Mouse (Mus musculus) neural tube, embryonic 15.5 days (tissue): Measurements from ENCODE around the gene Zswim3. TPM values are rescaled to one million over a fixed set of nuclear protein-coding genes. Genes with fewer than 3 reads are reported as not detected.

ENCODE experiments used
- ATAC-seq: fragments of 200-750 bp; cut with Nextera tagmentation; 2 replicates; pipeline ENCODE4 v1.8.0; 2017; ENCODE audit warnings: mild to moderate bottlenecking, moderate TSS enrichment, moderate library complexity; ENCODE audit not compliant: low FRiP score
- H3K27ac ChIP-seq: fragments of 300-500 bp; sonication (generic); replicated peaks from 2 replicates; pipeline ENCODE4 v1.5.1; 2015; ENCODE audit warnings: mild to moderate bottlenecking, inconsistent platforms
- H3K27me3 ChIP-seq: fragments of 300-500 bp; sonication (generic); replicated peaks from 2 replicates; pipeline ENCODE4 v1.6.1; 2015; ENCODE audit warnings: inconsistent platforms
- H3K36me3 ChIP-seq: fragments of 300-500 bp; sonication (generic); 2 replicates; pipeline ENCODE4 v1.6.1; 2015; ENCODE audit warnings: inconsistent platforms
- H3K4me1 ChIP-seq: fragments of 300-500 bp; sonication (generic); 2 replicates; pipeline ENCODE4 v1.6.1; 2015; ENCODE audit warnings: inconsistent platforms
- H3K4me2 ChIP-seq: fragments of 300-500 bp; sonication (generic); 2 replicates; pipeline ENCODE4 v1.6.1; 2015; ENCODE audit warnings: inconsistent platforms, mild to moderate bottlenecking, moderate library complexity
- H3K4me3 ChIP-seq: fragments of 300-500 bp; sonication (generic); replicated peaks from 2 replicates; pipeline ENCODE4 v1.5.1; 2015; ENCODE audit warnings: mild to moderate bottlenecking, inconsistent platforms
- H3K9ac ChIP-seq: fragments of 300-500 bp; sonication (generic); replicated peaks from 2 replicates; pipeline ENCODE4 v1.6.1; 2015; ENCODE audit warnings: mild to moderate bottlenecking, inconsistent platforms
- H3K9me3 ChIP-seq: fragments of 300-500 bp; sonication (generic); replicated peaks from 2 replicates; pipeline ENCODE4 v1.6.1; 2016; ENCODE audit warnings: inconsistent platforms
- WGBS: fragments of 180-500 bp; shearing (Covaris S2); methylation state at CpG from one replicate; pipeline ENCODE4 v1.1.7; 2015; ENCODE audit warnings: mixed read lengths; 5-methylcytosine and 5-hydroxymethylcytosine counted together
- polyA plus RNA-seq: library from polyadenylated mRNA; unstranded; fragments of >200 nt; fragmentation: Nextera tagmentation; extraction: Ambion mirVana; gene quantifications from 2 replicates; pipeline ENCODE4 v1.2.1, GENCODE M21; 2015

Gene Zswim3
- polyA plus RNA-seq, 1 experiment from 2014 or later: 16.2 TPM

GRCm38 (mm10) chr2:164771123-164771522 is 33.8 kb upstream of the Zswim3 start:
- Histone ChIP-seq H3K9me3 (no peaks in the 10 kb centered on the region), H3K4me1 (peaks cover 10% of the 10 kb centered on the region), H3K27ac (no peak overlapping the region), H3K36me3 (peaks cover 23% of the 10 kb centered on the region), H3K27me3 (no peaks in the 10 kb centered on the region), H3K4me3 (peak overlapping the region; percentile 53; the same call in 1 of the 2 replicates), H3K9ac (no peak overlapping the region), H3K4me2 (peak overlapping the region; percentile 77)
- WGBS: 83% methylated on average over 8 of the region's 8 CpGs
- ATAC-seq: no peak

GRCm38 (mm10) chr2:164773229-164773988 is 31.5 kb upstream of the Zswim3 start:
- H3K4me1 ChIP-seq: peaks cover 10% of the 10 kb centered on the region
- 78% methylated on average over 14 of the region's 14 CpGs for WGBS
- H3K4me2 ChIP-seq: no peak overlapping the region
- H3K36me3 ChIP-seq: 0 out of 2 replicates have a peak, but pooled peaks cover under 1% of the 10 kb centered on the region
- ATAC-seq: no peak
- H3K9ac ChIP-seq: no peak overlapping the region
- no peak overlapping the region for H3K27ac ChIP-seq
- no peaks in the 10 kb centered on the region for H3K9me3 ChIP-seq
- H3K4me3 ChIP-seq: no peak overlapping the region
- H3K27me3 ChIP-seq: no peaks in the 10 kb centered on the region; the same call in 1 of the 2 replicates

GRCm38 (mm10) chr2:164773989-164774364 is 30.9 kb upstream of the Zswim3 start:
- H3K4me2 ChIP-seq: no peak overlapping the region
- no peaks in the 10 kb centered on the region; the same call in 1 of the 2 replicates for H3K27me3 ChIP-seq
- 87% methylated on average over 5 of the region's 5 CpGs for WGBS
- H3K27ac ChIP-seq: no peak overlapping the region
- no peaks in the 10 kb centered on the region for H3K9me3 ChIP-seq
- ATAC-seq: no peak
- H3K36me3 ChIP-seq: no peaks in the 10 kb centered on the region
- no peak overlapping the region for H3K4me3 ChIP-seq
- H3K4me1 ChIP-seq: peaks cover 10% of the 10 kb centered on the region
- H3K9ac ChIP-seq: no peak overlapping the region

- Histone ChIP-seq H3K4me3 (no peak overlapping the region), H3K4me1 (no peaks in the 10 kb centered on the region), H3K9me3 (no peaks in the 10 kb centered on the region), H3K36me3 (no peaks in the 10 kb centered on the region), H3K4me2 (no peak overlapping the region), H3K27me3 (peaks cover 3% of the 10 kb centered on the region; the same call in 1 of the 2 replicates), H3K27ac (no peak overlapping the region), H3K9ac (no peak overlapping the region)
- no peak for ATAC-seq
- 89% methylated on average over 6 of the region's 6 CpGs for WGBS
These were observed 28.8 kb upstream of the Zswim3 start for GRCm38 (mm10) chr2:164776130-164776529.

GRCm38 (mm10) chr2:164776801-164777200 is 28.1 kb upstream of the Zswim3 start:
- Histone ChIP-seq H3K4me3 (no peak overlapping the region), H3K27ac (no peak overlapping the region)
- 67% methylated on average over 17 of the region's 17 CpGs for WGBS

GRCm38 (mm10) chr2:164777246-164778014 is 27.5 kb upstream of the Zswim3 start:
- Histone ChIP-seq H3K4me3 (no peak overlapping the region), H3K36me3 (no peaks in the 10 kb centered on the region)

More at GRCm38 (mm10) chr2:164776801-164777200, 28.1 kb upstream of the Zswim3 start:
- no peak for ATAC-seq
- no peaks in the 10 kb centered on the region for H3K9me3 ChIP-seq
- no peaks in the 10 kb centered on the region for H3K4me1 ChIP-seq
- H3K4me2 ChIP-seq: no peak overlapping the region
- H3K27me3 ChIP-seq: peaks cover 3% of the 10 kb centered on the region; the same call in 1 of the 2 replicates
- no peak overlapping the region for H3K9ac ChIP-seq
- no peaks in the 10 kb centered on the region for H3K36me3 ChIP-seq

GRCm38 (mm10) chr2:164778015-164778287 is 26.9 kb upstream of the Zswim3 start:
- ATAC-seq: no peak
- H3K4me3 ChIP-seq: no peak overlapping the region
- H3K27ac ChIP-seq: no peak overlapping the region
- H3K9ac ChIP-seq: no peak overlapping the region
- no peaks in the 10 kb centered on the region for H3K36me3 ChIP-seq
- no peak overlapping the region for H3K4me2 ChIP-seq
- no peaks in the 10 kb centered on the region for H3K9me3 ChIP-seq
- H3K4me1 ChIP-seq: no peaks in the 10 kb centered on the region
- H3K27me3 ChIP-seq: peaks cover 3% of the 10 kb centered on the region; the same call in 1 of the 2 replicates
- WGBS: 93% methylated on average over 11 of the region's 11 CpGs

More at GRCm38 (mm10) chr2:164777246-164778014, 27.5 kb upstream of the Zswim3 start:
- no peak overlapping the region for H3K9ac ChIP-seq
- no peaks in the 10 kb centered on the region for H3K9me3 ChIP-seq
- ATAC-seq: no peak
- H3K4me1 ChIP-seq: no peaks in the 10 kb centered on the region
- H3K27me3 ChIP-seq: peaks cover 3% of the 10 kb centered on the region; the same call in 1 of the 2 replicates
- H3K27ac ChIP-seq: no peak overlapping the region
- no peak overlapping the region for H3K4me2 ChIP-seq
- WGBS: 82% methylated on average over 30 of the region's 30 CpGs

- no peak overlapping the region for H3K4me2 ChIP-seq
- no peaks in the 10 kb centered on the region for H3K36me3 ChIP-seq
- H3K27ac ChIP-seq: no peak overlapping the region
- no peaks in the 10 kb centered on the region for H3K9me3 ChIP-seq
- WGBS: 86% methylated on average over 7 of the region's 7 CpGs
- H3K9ac ChIP-seq: no peak overlapping the region
- no peaks in the 10 kb centered on the region for H3K4me1 ChIP-seq
- H3K27me3 ChIP-seq: peaks cover 3% of the 10 kb centered on the region; the same call in 1 of the 2 replicates
- H3K4me3 ChIP-seq: no peak overlapping the region
- no peak for ATAC-seq
These were observed 26.1 kb upstream of the Zswim3 start for GRCm38 (mm10) chr2:164778809-164779208.

- WGBS: 68% methylated on average over 8 of the region's 8 CpGs
- no peak within 1 kb of the TSS for H3K4me3 ChIP-seq
- no peak within 1 kb of the TSS for H3K9ac ChIP-seq
- H3K27me3 ChIP-seq: peaks cover 3% of the 10 kb centered on the region; the same call in 1 of the 2 replicates
- peaks cover 2% of the 10 kb centered on the region for H3K4me1 ChIP-seq
- no peaks in the 10 kb centered on the region for H3K36me3 ChIP-seq
- no peak within 1 kb of the TSS for H3K27ac ChIP-seq
- H3K4me2 ChIP-seq: no peak within 1 kb of the TSS
- no peak for ATAC-seq
- H3K9me3 ChIP-seq: no peaks in the 10 kb centered on the region
These were observed 25.3 kb upstream of the Zswim3 start, which contains the start of gene Tnnc2 for GRCm38 (mm10) chr2:164779481-164780086. Gene Tnnc2, minus strand, starts transcription at chr2:164779967.

GRCm38 (mm10) chr2:164781876-164782275 is 23.0 kb upstream of the Zswim3 start:
- ATAC-seq: no peak
- no peak overlapping the region for H3K4me2 ChIP-seq
- H3K36me3 ChIP-seq: no peaks in the 10 kb centered on the region
- H3K9me3 ChIP-seq: no peaks in the 10 kb centered on the region
- peaks cover 18% of the 10 kb centered on the region for H3K4me1 ChIP-seq
- H3K27ac ChIP-seq: no peak overlapping the region
- H3K27me3 ChIP-seq: peaks cover 3% of the 10 kb centered on the region; the same call in 1 of the 2 replicates
- no peak overlapping the region for H3K4me3 ChIP-seq
- no peak overlapping the region for H3K9ac ChIP-seq
- WGBS: 71% methylated on average over 4 of the region's 4 CpGs

GRCm38 (mm10) chr2:164783926-164784581 is 20.8 kb upstream of the Zswim3 start:
- Histone ChIP-seq H3K4me3 (no peak overlapping the region), H3K36me3 (peaks cover 3% of the 10 kb centered on the region; the same call in 1 of the 2 replicates), H3K9ac (no peak overlapping the region), H3K4me1 (peaks cover 35% of the 10 kb centered on the region), H3K27ac (no peak overlapping the region), H3K4me2 (no peak overlapping the region), H3K27me3 (0 out of 2 replicates have a peak, but pooled peaks cover 3% of the 10 kb centered on the region), H3K9me3 (no peaks in the 10 kb centered on the region)
- WGBS: 81% methylated on average over 7 of the region's 7 CpGs
- no peak for ATAC-seq
